Mouse (Mus musculus): ENCODE data around the gene Cxcr4. TPM values are rescaled to one million over a fixed set of nuclear protein-coding genes. Genes with fewer than 3 reads are reported as not detected.

Cxcr4 gene
- polyA plus RNA-seq, 1 experiment from 2014 or later, result 5.6 TPM

DNA sequence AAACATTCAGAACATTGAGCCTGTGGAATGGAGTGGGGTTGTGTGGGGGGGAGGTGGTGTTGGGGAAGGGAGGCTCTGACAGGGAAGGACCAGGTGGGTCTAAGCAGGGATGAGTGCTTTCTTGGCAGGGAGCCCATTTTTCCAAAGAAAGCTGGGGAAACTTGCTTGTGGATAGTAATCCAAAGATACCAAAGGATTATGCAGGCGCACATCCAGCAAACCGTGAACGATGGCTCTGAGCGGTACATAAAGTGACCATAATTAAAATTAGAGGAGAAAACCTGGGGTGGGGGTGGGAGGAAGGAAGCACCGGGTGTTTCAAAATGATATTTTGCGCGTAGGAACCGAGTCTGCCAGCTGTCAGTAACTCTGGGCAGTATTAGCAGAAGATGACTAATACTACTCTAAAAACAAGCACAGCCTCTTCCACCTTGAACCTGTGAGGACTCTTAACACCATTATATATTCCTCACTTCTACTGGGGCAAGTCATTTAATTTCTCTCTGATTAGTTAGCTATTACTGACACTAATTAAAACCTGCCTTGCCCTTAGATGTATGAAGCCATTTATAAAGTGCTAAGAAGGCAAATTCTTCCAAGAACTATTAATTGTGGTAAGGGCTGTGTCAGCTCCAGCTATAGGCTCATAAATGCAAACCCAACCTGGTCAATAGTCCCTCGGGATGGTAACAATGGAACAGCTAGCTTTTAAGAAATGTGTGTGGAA, 30.9 kb upstream of the Cxcr4 start:
- Histone ChIP-seq H3K27me3 (replicated peaks; ENCODE audit: control insufficient read depth, insufficient read depth, low read length) (no peaks in the 10 kb centered on the region), H3K9me3 (ENCODE audit: control insufficient read depth, low read length) (no peaks in the 10 kb centered on the region), H3K9ac (ENCODE audit: low read length) (no peak overlapping the region), H3K4me2 (ENCODE audit: low read length) (no peak overlapping the region), H3K4me3 (ENCODE audit: low read depth, low read length) (no peak overlapping the region), H3K27ac (ENCODE audit: low read depth) (no peak overlapping the region), H3K4me1 (replicated peaks; ENCODE audit: control insufficient read depth, insufficient read depth, low read length) (no peaks in the 10 kb centered on the region), H3K36me3 (ENCODE audit: control insufficient read depth, insufficient read depth, low read length) (no peaks in the 10 kb centered on the region)
- ATAC-seq (replicated peaks; ENCODE audit: low FRiP score, low TSS enrichment, low read depth) (no peak), DNase-seq (ENCODE audit: low spot score) (no peak)
- WGBS, result 52% methylated on average over 9 of the region's 9 CpGs

GRCm38 (mm10) chr1:128617654-128618310, 25.7 kb upstream of the Cxcr4 start:
- no peak overlapping the region for H3K27ac ChIP-seq (ENCODE audit: low read depth)
- no peak overlapping the region for H3K9ac ChIP-seq (ENCODE audit: low read length)
- ATAC-seq (replicated peaks; ENCODE audit: low FRiP score, low TSS enrichment, low read depth) (no peak), DNase-seq (ENCODE audit: low spot score) (no peak)
- no peak overlapping the region for H3K4me2 ChIP-seq (ENCODE audit: low read length)
- no peak overlapping the region for H3K4me3 ChIP-seq (ENCODE audit: low read depth, low read length)
- 0 out of 2 replicates have a peak, but pooled peaks cover 2% of the 10 kb centered on the region for H3K4me1 ChIP-seq (replicated peaks; ENCODE audit: control insufficient read depth, insufficient read depth, low read length)
- no peaks in the 10 kb centered on the region for H3K36me3 ChIP-seq (ENCODE audit: control insufficient read depth, insufficient read depth, low read length)
- H3K27me3 ChIP-seq (replicated peaks; ENCODE audit: control insufficient read depth, insufficient read depth, low read length), result no peaks in the 10 kb centered on the region
- WGBS, result 87% methylated on average over 13 of the region's 13 CpGs
- no peaks in the 10 kb centered on the region for H3K9me3 ChIP-seq (ENCODE audit: control insufficient read depth, low read length)

DNA sequence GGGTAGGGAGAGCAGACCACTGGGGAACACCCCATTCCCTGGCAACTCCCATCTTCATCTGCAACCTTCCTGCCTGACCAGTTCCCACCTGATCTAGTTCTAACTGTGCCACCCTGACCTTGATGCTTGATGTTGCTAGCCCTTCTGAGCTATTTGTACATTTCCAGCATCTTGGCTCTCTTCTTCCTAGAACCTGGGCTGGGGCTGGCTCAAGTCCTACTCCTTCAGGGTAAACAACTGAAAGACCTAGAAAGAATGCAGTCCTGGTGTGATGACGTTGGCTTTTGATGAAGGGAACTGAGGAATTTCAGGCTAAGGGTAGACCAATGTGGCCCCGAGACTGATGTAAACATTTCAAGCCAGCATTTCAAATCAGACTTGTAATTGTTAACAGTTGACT, 24.5 kb upstream of the Cxcr4 start:
- Histone ChIP-seq H3K27ac (ENCODE audit: low read depth) (no peak overlapping the region), H3K4me2 (ENCODE audit: low read length) (no peak overlapping the region), H3K9me3 (ENCODE audit: control insufficient read depth, low read length) (no peaks in the 10 kb centered on the region), H3K9ac (ENCODE audit: low read length) (no peak overlapping the region), H3K4me3 (ENCODE audit: low read depth, low read length) (no peak overlapping the region), H3K27me3 (replicated peaks; ENCODE audit: control insufficient read depth, insufficient read depth, low read length) (no peaks in the 10 kb centered on the region), H3K36me3 (ENCODE audit: control insufficient read depth, insufficient read depth, low read length) (no peaks in the 10 kb centered on the region), H3K4me1 (replicated peaks; ENCODE audit: control insufficient read depth, insufficient read depth, low read length) (0 out of 2 replicates have a peak, but pooled peaks cover 2% of the 10 kb centered on the region)
- no peak for ATAC-seq (replicated peaks; ENCODE audit: low FRiP score, low TSS enrichment, low read depth)
- DNase-seq (ENCODE audit: low spot score), result no peak
- WGBS, result 31% methylated on average over 2 of the region's 2 CpGs

DNA sequence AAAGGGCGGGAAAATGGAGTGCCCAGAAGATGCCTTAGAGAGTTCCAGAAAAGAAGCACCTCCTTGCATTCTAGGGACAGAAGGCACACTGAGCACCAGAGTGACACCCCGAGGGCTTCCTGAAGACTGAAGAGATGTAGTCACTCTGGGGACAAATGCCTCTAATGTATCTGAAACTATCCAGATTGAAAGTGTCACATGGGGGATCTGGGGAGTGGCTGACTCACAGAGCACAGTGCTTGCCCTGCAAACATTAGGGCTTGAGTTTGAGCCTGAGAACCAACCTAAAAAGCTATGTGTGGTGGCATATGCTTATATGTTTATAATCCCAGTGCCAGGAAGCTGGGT, 23.3 kb upstream of the Cxcr4 start:
- no peak overlapping the region for H3K4me2 ChIP-seq (ENCODE audit: low read length)
- no peak overlapping the region for H3K27ac ChIP-seq (ENCODE audit: low read depth)
- ATAC-seq (replicated peaks; ENCODE audit: low FRiP score, low TSS enrichment, low read depth) (no peak), DNase-seq (ENCODE audit: low spot score) (no peak)
- 77% methylated on average over 2 of the region's 2 CpGs for WGBS
- H3K9ac ChIP-seq (ENCODE audit: low read length), result no peak overlapping the region
- H3K4me3 ChIP-seq (ENCODE audit: low read depth, low read length), result no peak overlapping the region
- H3K9me3 ChIP-seq (ENCODE audit: control insufficient read depth, low read length), result no peaks in the 10 kb centered on the region
- no peaks in the 10 kb centered on the region for H3K36me3 ChIP-seq (ENCODE audit: control insufficient read depth, insufficient read depth, low read length)
- 0 out of 2 replicates have a peak, but pooled peaks cover 2% of the 10 kb centered on the region for H3K4me1 ChIP-seq (replicated peaks; ENCODE audit: control insufficient read depth, insufficient read depth, low read length)
- H3K27me3 ChIP-seq (replicated peaks; ENCODE audit: control insufficient read depth, insufficient read depth, low read length), result no peaks in the 10 kb centered on the region

DNA sequence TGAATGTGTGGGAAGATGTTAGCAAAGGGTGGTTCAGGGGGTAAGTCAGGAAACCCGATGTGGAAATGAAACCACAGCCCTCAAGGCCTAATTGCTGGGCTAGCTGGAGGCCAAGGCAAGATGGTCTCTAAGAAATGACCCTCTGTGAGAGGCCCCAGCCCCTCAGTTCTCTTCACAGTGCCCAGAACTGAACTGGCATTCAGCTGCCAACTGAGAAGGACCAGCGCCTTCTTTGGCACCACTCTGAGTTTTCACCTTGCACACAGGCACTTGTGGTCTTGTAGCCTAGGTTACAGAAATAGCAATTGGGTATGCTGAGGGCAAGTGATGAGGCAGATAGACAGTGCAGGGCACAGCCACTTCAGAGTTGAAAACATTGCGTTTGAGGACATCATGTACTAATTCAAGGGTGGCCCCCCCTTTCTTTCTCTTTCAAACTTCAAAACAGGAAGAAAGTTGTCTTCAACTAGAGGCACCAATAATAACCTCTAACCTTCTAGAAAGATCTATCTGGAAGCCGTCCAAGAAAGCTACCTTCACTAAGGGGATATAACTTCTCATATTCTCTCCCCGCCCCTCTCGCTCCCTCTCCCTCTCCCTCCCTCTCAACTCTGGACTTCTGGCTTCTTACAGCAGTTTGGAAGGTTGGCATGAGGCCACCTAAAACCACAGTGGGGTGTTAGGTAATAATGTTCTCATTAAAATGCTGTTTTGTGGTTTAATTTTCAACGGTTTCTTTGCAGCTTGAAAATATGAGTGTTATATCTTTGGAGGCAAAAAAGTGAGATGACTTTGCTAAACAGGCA, 22.8 kb upstream of the Cxcr4 start:
- no peak overlapping the region for H3K27ac ChIP-seq (ENCODE audit: low read depth)
- ATAC-seq (replicated peaks; ENCODE audit: low FRiP score, low TSS enrichment, low read depth) (no peak), DNase-seq (ENCODE audit: low spot score) (no peak)
- H3K4me3 ChIP-seq (ENCODE audit: low read depth, low read length), result no peak overlapping the region
- no peaks in the 10 kb centered on the region for H3K36me3 ChIP-seq (ENCODE audit: control insufficient read depth, insufficient read depth, low read length)
- H3K9me3 ChIP-seq (ENCODE audit: control insufficient read depth, low read length), result no peaks in the 10 kb centered on the region
- 54% methylated on average over 7 of the region's 7 CpGs for WGBS
- 0 out of 2 replicates have a peak, but pooled peaks cover 2% of the 10 kb centered on the region for H3K4me1 ChIP-seq (replicated peaks; ENCODE audit: control insufficient read depth, insufficient read depth, low read length)
- no peak overlapping the region for H3K4me2 ChIP-seq (ENCODE audit: low read length)
- H3K27me3 ChIP-seq (replicated peaks; ENCODE audit: control insufficient read depth, insufficient read depth, low read length), result no peaks in the 10 kb centered on the region
- H3K9ac ChIP-seq (ENCODE audit: low read length), result no peak overlapping the region

DNA sequence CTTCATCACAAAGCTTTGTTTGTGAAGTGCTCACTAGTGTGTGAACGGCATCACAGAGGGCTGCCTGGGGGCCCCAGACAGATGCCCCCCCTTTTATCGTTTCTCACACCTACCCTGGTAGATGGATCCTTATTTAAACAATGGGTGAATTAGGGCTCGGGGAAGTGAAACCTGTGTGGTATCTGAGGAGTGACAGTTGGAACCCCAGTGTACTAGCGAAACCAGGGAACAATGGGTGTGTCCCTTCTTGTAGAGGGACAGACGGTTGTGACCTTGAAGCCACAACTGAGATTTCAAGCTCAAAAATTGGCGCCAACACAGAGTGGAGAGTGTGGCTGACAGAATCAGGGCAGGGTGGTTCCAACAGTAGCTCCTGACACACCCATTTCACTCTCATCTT, 16.0 kb upstream of the Cxcr4 start:
- Histone ChIP-seq H3K9me3 (ENCODE audit: control insufficient read depth, low read length) (no peaks in the 10 kb centered on the region), H3K36me3 (ENCODE audit: control insufficient read depth, insufficient read depth, low read length) (no peaks in the 10 kb centered on the region), H3K27me3 (replicated peaks; ENCODE audit: control insufficient read depth, insufficient read depth, low read length) (no peaks in the 10 kb centered on the region), H3K27ac (ENCODE audit: low read depth) (no peak overlapping the region), H3K4me1 (replicated peaks; ENCODE audit: control insufficient read depth, insufficient read depth, low read length) (0 out of 2 replicates have a peak, but pooled peaks cover 2% of the 10 kb centered on the region), H3K4me2 (ENCODE audit: low read length) (no peak overlapping the region), H3K9ac (ENCODE audit: low read length) (no peak overlapping the region), H3K4me3 (ENCODE audit: low read depth, low read length) (no peak overlapping the region)
- DNase-seq (ENCODE audit: low spot score) (no peak), ATAC-seq (replicated peaks; ENCODE audit: low FRiP score, low TSS enrichment, low read depth) (no peak)
- 53% methylated on average over 6 of the region's 6 CpGs for WGBS

- no peak overlapping the region for H3K4me2 ChIP-seq (ENCODE audit: low read length)
- H3K27me3 ChIP-seq (replicated peaks; ENCODE audit: control insufficient read depth, insufficient read depth, low read length), result no peaks in the 10 kb centered on the region
- H3K4me1 ChIP-seq (replicated peaks; ENCODE audit: control insufficient read depth, insufficient read depth, low read length), result no peaks in the 10 kb centered on the region
- H3K9me3 ChIP-seq (ENCODE audit: control insufficient read depth, low read length), result no peaks in the 10 kb centered on the region
- WGBS, result 55% methylated on average over 3 of the region's 3 CpGs
- H3K36me3 ChIP-seq (ENCODE audit: control insufficient read depth, insufficient read depth, low read length), result no peaks in the 10 kb centered on the region
- no peak overlapping the region for H3K27ac ChIP-seq (ENCODE audit: low read depth)
- ATAC-seq (replicated peaks; ENCODE audit: low FRiP score, low TSS enrichment, low read depth) (no peak), DNase-seq (ENCODE audit: low spot score) (no peak)
- no peak overlapping the region for H3K4me3 ChIP-seq (ENCODE audit: low read depth, low read length)
- no peak overlapping the region for H3K9ac ChIP-seq (ENCODE audit: low read length)
Measured at GRCm38 (mm10) chr1:128607423-128607822, 15.3 kb upstream of the Cxcr4 start.

GRCm38 (mm10) chr1:128605794-128606193, 13.7 kb upstream of the Cxcr4 start:
- WGBS, result 79% methylated on average over 1 of the region's 1 CpGs
- no peak overlapping the region for H3K9ac ChIP-seq (ENCODE audit: low read length)
- DNase-seq (ENCODE audit: low spot score) (no peak), ATAC-seq (replicated peaks; ENCODE audit: low FRiP score, low TSS enrichment, low read depth) (no peak)
- no peak overlapping the region for H3K27ac ChIP-seq (ENCODE audit: low read depth)
- no peaks in the 10 kb centered on the region for H3K36me3 ChIP-seq (ENCODE audit: control insufficient read depth, insufficient read depth, low read length)
- H3K4me3 ChIP-seq (ENCODE audit: low read depth, low read length), result no peak overlapping the region
- no peaks in the 10 kb centered on the region for H3K9me3 ChIP-seq (ENCODE audit: control insufficient read depth, low read length)
- H3K4me1 ChIP-seq (replicated peaks; ENCODE audit: control insufficient read depth, insufficient read depth, low read length), result 0 out of 2 replicates have a peak, but pooled peaks cover 3% of the 10 kb centered on the region
- no peaks in the 10 kb centered on the region for H3K27me3 ChIP-seq (replicated peaks; ENCODE audit: control insufficient read depth, insufficient read depth, low read length)
- no peak overlapping the region for H3K4me2 ChIP-seq (ENCODE audit: low read length)
